ENCODE assay signal across 14 mouse cellular contexts in the genomic region with DNA sequence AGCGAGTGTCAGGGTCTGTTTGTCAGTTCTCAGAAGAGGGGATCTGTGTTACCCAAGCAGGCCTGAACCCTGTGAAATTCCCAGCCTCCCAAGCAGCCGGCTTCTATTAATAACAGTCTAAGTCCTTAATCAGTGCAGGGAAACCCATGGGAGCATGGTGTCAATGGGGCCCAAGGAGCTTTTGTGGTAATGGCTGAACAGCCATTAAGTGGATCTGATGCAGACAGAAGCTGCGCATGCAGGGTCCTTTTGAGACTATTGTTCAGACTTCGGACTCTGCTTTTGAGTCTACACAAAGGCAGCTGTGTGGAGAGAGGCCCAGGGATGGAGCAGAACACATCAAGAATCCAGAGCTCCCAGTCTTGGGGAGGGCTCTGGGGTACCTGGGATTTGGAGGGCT. TPM values are rescaled to one million over a fixed set of nuclear protein-coding genes. Genes with fewer than 3 reads are reported as not detected.
A peak's percentile ranks its signal among the peaks of the same experiment; 100 is the strongest.
DNase-seq lines count a peak whose midpoint lies in the region; ATAC-seq and TF ChIP-seq lines count a peak whose summit lies in the region.
"Had no signal": no experiment of that assay in that cellular context is flagged by ENCODE, and none has a peak within 500 bp of the region (broad histone marks: within the 10 kb centered on the region; RNA-seq: fewer than 3 reads in every experiment).

No protein-coding gene starts in this region.

- no peak overlapping the region for H3K4me3 ChIP-seq in embryonic facial prominence, embryonic 10.5 days
- no peak overlapping the region for H3K4me3 ChIP-seq in hindbrain, embryonic 13.5 days
- no peak overlapping the region for H3K4me3 ChIP-seq in midbrain, embryonic 13.5 days (replicated peaks)
- H3K4me3 ChIP-seq: limb, embryonic 13.5 days had no signal

- TF ChIP-seq CTCF in brain, embryonic 14.5 days (IDR thresholded peaks at IDR 0.05; ENCODE audit: borderline replicate concordance, extremely low read depth, insufficient read depth, insufficient read length): no peak

- H3K9ac ChIP-seq in hindbrain, embryonic 13.5 days: no peak overlapping the region
- H3K9ac ChIP-seq in midbrain, embryonic 13.5 days (replicated peaks): no peak overlapping the region
- H3K9ac ChIP-seq: limb, embryonic 13.5 days had no signal

- peak; percentile 93 for DNase-seq in brain, embryonic 14.5 days (ENCODE audit: low read depth)
- peak; percentile 26 for DNase-seq in embryonic facial prominence, embryonic 10.5 days (ENCODE audit: low spot score)
- DNase-seq in right cerebral cortex, postnatal 4 days: no peak
- no peak for DNase-seq in heart, adult 9 months (ENCODE audit: low spot score in 2 of 2)
- DNase-seq in urinary bladder, postnatal 36 days (ENCODE audit: low spot score in 2 of 2): no peak
- DNase-seq: cerebellum, postnatal 25 days; kidney, postnatal 10 days had no signal

- ATAC-seq in hindbrain, embryonic 13.5 days (ENCODE audit: low FRiP score): peak; percentile 55; the same call in 1 of the 2 replicates
- peak; percentile 83 for ATAC-seq in midbrain, embryonic 13.5 days
- ATAC-seq in megakaryocyte, adult 5-6 weeks (ENCODE audit: poor library complexity, severe bottlenecking): no peak

- H3K36me3 ChIP-seq in embryonic facial prominence, embryonic 10.5 days (replicated peaks): no peaks in the 10 kb centered on the region
- no peaks in the 10 kb centered on the region for H3K36me3 ChIP-seq in hindbrain, embryonic 13.5 days
- H3K36me3 ChIP-seq in midbrain, embryonic 13.5 days: no peaks in the 10 kb centered on the region
- H3K36me3 ChIP-seq: limb, embryonic 13.5 days had no signal

- H3K4me2 ChIP-seq in hindbrain, embryonic 13.5 days: no peak overlapping the region
- no peak overlapping the region for H3K4me2 ChIP-seq in midbrain, embryonic 13.5 days (replicated peaks)
- H3K4me2 ChIP-seq: limb, embryonic 13.5 days had no signal

- H3K9me3 ChIP-seq in embryonic facial prominence, embryonic 10.5 days: no peaks in the 10 kb centered on the region
- no peaks in the 10 kb centered on the region for H3K9me3 ChIP-seq in hindbrain, embryonic 13.5 days
- H3K9me3 ChIP-seq in midbrain, embryonic 13.5 days: no peaks in the 10 kb centered on the region
- H3K9me3 ChIP-seq: limb, embryonic 13.5 days had no signal

- TF ChIP-seq POLR2A in brain, embryonic 14.5 days (IDR thresholded peaks at IDR 0.05; ENCODE audit: borderline replicate concordance, extremely low read depth, insufficient read depth, insufficient read length, poor library complexity, severe bottlenecking): no peak

- no peaks in the 10 kb centered on the region for H3K27me3 ChIP-seq in embryonic facial prominence, embryonic 10.5 days (replicated peaks; ENCODE audit: low read depth, poor library complexity, severe bottlenecking)
- H3K27me3 ChIP-seq in hindbrain, embryonic 13.5 days: no peaks in the 10 kb centered on the region
- H3K27me3 ChIP-seq in midbrain, embryonic 13.5 days: peaks cover 6% of the 10 kb centered on the region; the same call in 1 of the 2 replicates
- H3K27me3 ChIP-seq: limb, embryonic 13.5 days had no signal

- H3K27ac ChIP-seq in embryonic facial prominence, embryonic 10.5 days (replicated peaks): peak overlapping the region; percentile 31; the same call in 1 of the 2 replicates
- H3K27ac ChIP-seq in hindbrain, embryonic 13.5 days: peak overlapping the region; percentile 36
- H3K27ac ChIP-seq in midbrain, embryonic 13.5 days: peak overlapping the region; percentile 68
- H3K27ac ChIP-seq: limb, embryonic 13.5 days had no signal

- peaks cover 37% of the 10 kb centered on the region for H3K4me1 ChIP-seq in embryonic facial prominence, embryonic 10.5 days
- peaks cover 25% of the 10 kb centered on the region for H3K4me1 ChIP-seq in hindbrain, embryonic 13.5 days (replicated peaks)
- H3K4me1 ChIP-seq in midbrain, embryonic 13.5 days (replicated peaks): peaks cover 26% of the 10 kb centered on the region

- 45% methylated on average over 4 of the region's 4 CpGs for WGBS in embryonic facial prominence, embryonic 10.5 days
- WGBS in hindbrain, embryonic 13.5 days: 17% methylated on average over 4 of the region's 4 CpGs
- 10% methylated on average over 4 of the region's 4 CpGs for WGBS in midbrain, embryonic 13.5 days

RNA-seq across cellular contexts. Expression of gene Kcnk16, which starts 43.5 kb away (rescaled TPM):
- 0.05 TPM in 1 of 2 replicates, not detected in the other for polyA plus RNA-seq in brain, embryonic 14.5 days (2012; rRNA removed)
- polyA plus RNA-seq in embryonic facial prominence, embryonic 10.5 days (2016; fragmentation: Nextera tagmentation; extraction: Ambion mirVana): 0.32 TPM in 1 of 2 replicates, not detected in the other
- polyA plus RNA-seq in hindbrain, embryonic 13.5 days (2015; fragmentation: Nextera tagmentation; extraction: Ambion mirVana): not detected in 2 replicates
- polyA plus RNA-seq in midbrain, embryonic 13.5 days (2015; fragmentation: Nextera tagmentation; extraction: Ambion mirVana): 0.07 TPM in 1 of 2 replicates, not detected in the other
- not detected in 2 replicates for total RNA-seq in megakaryocyte, adult 5-6 weeks (2015)
- not detected in 2 replicates for total RNA-seq in megakaryocyte, adult 5-6 weeks (2017)
- total RNA-seq: heart, postnatal 25 days; layer of hippocampus, postnatal 10 days had no signal
- polyA plus RNA-seq: gonadal fat pad, adult 2 months; limb, embryonic 13.5 days had no signal

RNA-seq across cellular contexts. Expression of gene Kcnk5, which starts 43.9 kb away (rescaled TPM):
- 1.5 and 2.5 TPM in 2 replicates for polyA plus RNA-seq in brain, embryonic 14.5 days (2012; rRNA removed)
- polyA plus RNA-seq in embryonic facial prominence, embryonic 10.5 days (2016; fragmentation: Nextera tagmentation; extraction: Ambion mirVana): 9.3 and 10.7 TPM in 2 replicates
- polyA plus RNA-seq in hindbrain, embryonic 13.5 days (2015; fragmentation: Nextera tagmentation; extraction: Ambion mirVana): 1.9 and 2.3 TPM in 2 replicates
- 2.0 and 2.7 TPM in 2 replicates for polyA plus RNA-seq in midbrain, embryonic 13.5 days (2015; fragmentation: Nextera tagmentation; extraction: Ambion mirVana)
- total RNA-seq in megakaryocyte, adult 5-6 weeks (2015): 0.13 and 0.30 TPM in 2 replicates
- total RNA-seq in megakaryocyte, adult 5-6 weeks (2017): 0.22 and 2.0 TPM in 2 replicates

Comparison
In these comparisons a context has a peak if more than half of its experiments do, and no peak if none do; other contexts are left out.
1. DNase-seq: peak in brain, embryonic 14.5 days (single experiment) and embryonic facial prominence, embryonic 10.5 days (single experiment); none in right cerebral cortex, postnatal 4 days (single experiment), heart, adult 9 months (0 of 2) and urinary bladder, postnatal 36 days (0 of 2).
2. Peak in every context shown above with its lines, with median percentiles within 50 percentile points of each other: H3K27ac ChIP-seq.